Mouse (Mus musculus) liver, embryonic 13.5 days (tissue): ENCODE measurements around the gene Ncam1. TPM values are rescaled to one million over a fixed set of nuclear protein-coding genes. Genes with fewer than 3 reads are reported as not detected.

ENCODE experiments used
- ATAC-seq: fragments of 200-750 bp; cut with Nextera tagmentation; 2 replicates; pipeline ENCODE4 v1.8.0; 2017; ENCODE audit warnings: low read depth, mild to moderate bottlenecking, moderate number of reproducible peaks, moderate library complexity
- DNase-seq: peaks from one replicate; pipeline ENCODE4 v3.0.0; 2022
- H3K27ac ChIP-seq: fragments of 300-500 bp; sonication (generic); 2 replicates; pipeline ENCODE4 v1.5.1; 2015; ENCODE audit warnings: moderate library complexity, mild to moderate bottlenecking, inconsistent platforms
- H3K27me3 ChIP-seq: fragments of 300-500 bp; sonication (generic); 2 replicates; pipeline ENCODE4 v1.6.1; 2015; ENCODE audit warnings: mild to moderate bottlenecking, inconsistent platforms
- H3K36me3 ChIP-seq: fragments of 300-500 bp; sonication (generic); 2 replicates; pipeline ENCODE4 v1.6.1; 2015; ENCODE audit warnings: mild to moderate bottlenecking, inconsistent platforms
- H3K4me1 ChIP-seq: fragments of 300-500 bp; sonication (generic); replicated peaks from 2 replicates; pipeline ENCODE4 v1.6.1; 2015; ENCODE audit warnings: inconsistent platforms
- H3K4me2 ChIP-seq: fragments of 300-500 bp; sonication (generic); 2 replicates; pipeline ENCODE4 v1.6.1; 2015; ENCODE audit warnings: inconsistent platforms, mild to moderate bottlenecking, moderate library complexity
- H3K4me3 ChIP-seq: fragments of 300-500 bp; sonication (generic); replicated peaks from 2 replicates; pipeline ENCODE4 v1.5.1; 2015; ENCODE audit warnings: mild to moderate bottlenecking, inconsistent platforms
- H3K9ac ChIP-seq: fragments of 300-500 bp; sonication (generic); 2 replicates; pipeline ENCODE4 v1.6.1; 2015; ENCODE audit warnings: mild to moderate bottlenecking, inconsistent platforms
- H3K9me3 ChIP-seq: fragments of 300-500 bp; sonication (generic); replicated peaks from 2 replicates; pipeline ENCODE4 v1.6.1; 2016; ENCODE audit warnings: inconsistent platforms
- WGBS: fragments of 180-500 bp; shearing (Covaris S2); methylation state at CpG from one replicate; pipeline ENCODE4 v1.1.7; 2015; ENCODE audit not compliant: insufficient replicate concordance; 5-methylcytosine and 5-hydroxymethylcytosine counted together
- polyA plus RNA-seq: library from polyadenylated mRNA; unstranded; fragments of >200 nt; fragmentation: Nextera tagmentation; extraction: Ambion mirVana; gene quantifications from 2 replicates; pipeline ENCODE4 v1.2.1, GENCODE M21; 2015

Gene Ncam1
- polyA plus RNA-seq, 1 experiment from 2014 or later = 3.8 TPM

GRCm38 (mm10) chr9:49637955-49638354 is 160.8 kb downstream of the Ncam1 start:
- Histone ChIP-seq H3K27me3 (no peaks in the 10 kb centered on the region), H3K9ac (no peak overlapping the region), H3K36me3 (no peaks in the 10 kb centered on the region), H3K27ac (no peak overlapping the region), H3K9me3 (no peaks in the 10 kb centered on the region), H3K4me1 (no peaks in the 10 kb centered on the region), H3K4me3 (no peak overlapping the region), H3K4me2 (no peak overlapping the region)
- ATAC-seq = no peak
- no peak for DNase-seq

DNA sequence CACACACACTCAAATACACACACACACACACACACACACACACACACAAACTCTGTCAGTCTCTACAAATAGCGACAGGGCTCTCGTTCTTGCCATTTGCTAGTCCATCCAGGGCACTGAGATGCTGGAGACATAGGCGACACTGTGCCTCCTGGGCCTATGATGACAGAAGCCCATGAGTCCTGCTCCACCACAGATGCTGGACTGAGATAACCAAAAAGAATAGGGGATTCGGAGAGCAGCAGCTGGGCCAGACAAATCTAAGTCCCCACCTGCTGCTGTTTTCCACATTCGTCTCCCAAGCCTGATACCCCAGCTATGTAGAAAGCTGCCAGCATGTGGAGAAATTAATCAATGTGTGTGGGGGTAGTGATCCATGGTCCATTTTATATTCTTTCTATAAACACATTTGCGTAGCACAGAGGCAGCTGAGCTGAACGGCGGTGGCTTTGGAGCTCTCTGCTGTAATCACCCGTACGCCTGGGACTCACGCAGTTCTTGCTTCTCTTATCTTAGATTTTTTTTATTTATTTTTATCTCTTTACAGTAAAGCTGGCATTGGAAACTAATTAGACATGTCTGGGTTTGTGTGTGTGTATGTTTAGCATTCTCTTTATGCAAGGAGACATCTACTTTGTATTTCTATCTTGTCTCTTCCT is 162.9 kb downstream of the Ncam1 start:
- Histone ChIP-seq H3K9me3 (no peaks in the 10 kb centered on the region), H3K4me1 (no peaks in the 10 kb centered on the region), H3K36me3 (no peaks in the 10 kb centered on the region), H3K4me3 (no peak overlapping the region), H3K27me3 (no peaks in the 10 kb centered on the region), H3K9ac (no peak overlapping the region), H3K4me2 (no peak overlapping the region), H3K27ac (no peak overlapping the region)
- ATAC-seq = no peak
- WGBS = 67% methylated on average over 11 of the region's 11 CpGs
- no peak for DNase-seq

DNA sequence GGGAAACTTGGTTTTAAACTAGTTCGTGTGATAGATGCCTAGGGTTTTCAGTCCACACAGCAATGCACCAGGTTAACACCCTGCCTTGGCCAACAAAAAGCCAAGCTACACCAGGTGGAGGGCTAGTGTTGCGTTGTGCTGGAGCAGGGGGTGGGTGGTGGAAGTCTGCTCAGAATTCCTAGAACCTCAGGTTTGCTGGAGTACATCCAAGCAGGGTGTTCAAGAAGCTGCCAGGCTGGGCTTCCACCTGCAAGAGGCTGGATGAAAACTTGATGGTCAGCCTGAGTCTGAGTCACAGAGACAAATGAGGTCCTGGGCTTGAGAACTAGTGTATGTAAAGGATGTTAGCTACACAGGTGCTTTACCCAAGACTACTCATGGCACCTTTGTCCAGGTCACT is 166.1 kb downstream of the Ncam1 start:
- Histone ChIP-seq H3K4me2 (no peak overlapping the region), H3K27me3 (no peaks in the 10 kb centered on the region), H3K9me3 (no peaks in the 10 kb centered on the region), H3K9ac (no peak overlapping the region), H3K36me3 (no peaks in the 10 kb centered on the region), H3K4me3 (no peak overlapping the region), H3K4me1 (no peaks in the 10 kb centered on the region), H3K27ac (no peak overlapping the region)
- DNase-seq (no peak), ATAC-seq (no peak)
- 64% methylated on average over 2 of the region's 2 CpGs for whole genome bisulfite sequencing

- no peak overlapping the region for H3K27ac ChIP-seq
- H3K4me3 ChIP-seq = no peak overlapping the region
- H3K27me3 ChIP-seq = no peaks in the 10 kb centered on the region
- H3K9ac ChIP-seq = no peak overlapping the region
- no peaks in the 10 kb centered on the region for H3K36me3 ChIP-seq
- H3K4me2 ChIP-seq = no peak overlapping the region
- H3K9me3 ChIP-seq = no peaks in the 10 kb centered on the region
- no peaks in the 10 kb centered on the region for H3K4me1 ChIP-seq
- ATAC-seq (no peak), DNase-seq (no peak)
- 49% methylated on average over 2 of the region's 2 CpGs for WGBS
Measured at GRCm38 (mm10) chr9:49630336-49630735, 168.4 kb downstream of the Ncam1 start.

DNA sequence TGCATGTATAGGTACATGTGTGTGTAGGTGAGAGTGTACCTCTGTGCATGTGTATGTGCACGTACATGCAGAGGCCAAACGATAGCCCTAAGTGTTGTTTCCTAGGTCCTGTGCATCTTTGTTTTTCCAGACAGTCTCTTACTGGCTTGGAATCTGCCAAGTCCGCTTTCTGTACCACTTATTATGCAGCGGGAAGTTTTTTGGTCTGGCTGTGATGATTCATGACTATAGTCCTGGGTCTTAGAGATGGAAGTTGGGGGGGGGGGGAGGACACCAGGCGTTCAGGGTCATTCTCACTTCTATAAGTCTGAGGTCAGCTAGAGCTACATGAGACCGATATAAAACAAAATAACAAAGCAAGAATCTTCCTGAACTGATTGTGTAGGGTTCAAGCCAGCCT is 173.8 kb downstream of the Ncam1 start:
- 65% methylated on average over 6 of the region's 6 CpGs for WGBS
- Histone ChIP-seq H3K4me1 (no peaks in the 10 kb centered on the region), H3K4me2 (no peak overlapping the region), H3K27me3 (no peaks in the 10 kb centered on the region), H3K9ac (no peak overlapping the region), H3K27ac (no peak overlapping the region), H3K4me3 (no peak overlapping the region), H3K9me3 (no peaks in the 10 kb centered on the region), H3K36me3 (no peaks in the 10 kb centered on the region)
- no peak for ATAC-seq
- DNase-seq = no peak

- no peak for DNase-seq
- Histone ChIP-seq H3K4me3 (no peak overlapping the region), H3K27me3 (no peaks in the 10 kb centered on the region), H3K4me1 (no peaks in the 10 kb centered on the region), H3K36me3 (no peaks in the 10 kb centered on the region), H3K27ac (no peak overlapping the region), H3K4me2 (no peak overlapping the region), H3K9me3 (no peaks in the 10 kb centered on the region), H3K9ac (no peak overlapping the region)
- ATAC-seq = no peak
- 47% methylated on average over 3 of the region's 3 CpGs for WGBS
Measured at GRCm38 (mm10) chr9:49623934-49624505, 174.7 kb downstream of the Ncam1 start.

- 42% methylated on average over 9 of the region's 9 CpGs for WGBS
- H3K9ac ChIP-seq = no peak overlapping the region
- H3K4me2 ChIP-seq = no peak overlapping the region
- ATAC-seq (no peak), DNase-seq (no peak)
- no peaks in the 10 kb centered on the region for H3K4me1 ChIP-seq
- H3K4me3 ChIP-seq = no peak overlapping the region
- no peaks in the 10 kb centered on the region for H3K36me3 ChIP-seq
- H3K27me3 ChIP-seq = no peaks in the 10 kb centered on the region
- H3K27ac ChIP-seq = no peak overlapping the region
- no peaks in the 10 kb centered on the region for H3K9me3 ChIP-seq
Measured at GRCm38 (mm10) chr9:49622928-49623676, 175.6 kb downstream of the Ncam1 start.

DNA sequence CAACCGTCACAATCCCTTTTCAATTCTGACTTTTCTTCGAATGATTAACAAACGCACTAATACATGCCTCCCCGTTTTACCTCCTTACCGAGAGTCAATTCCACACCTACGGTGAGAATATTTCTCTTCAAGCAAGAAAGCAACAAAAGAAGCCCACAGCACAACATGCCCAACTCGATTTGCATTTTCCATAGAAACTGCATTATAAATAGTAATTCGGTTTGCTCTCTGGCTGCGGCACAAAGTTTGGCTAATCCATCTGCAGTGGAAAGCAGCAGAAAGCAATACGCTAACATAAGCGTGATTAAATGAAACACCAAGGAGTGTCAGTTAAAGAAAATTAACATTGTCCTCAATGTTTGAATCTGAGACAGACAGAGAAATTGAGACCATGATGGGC is 177.0 kb downstream of the Ncam1 start:
- no peak for DNase-seq
- 81% methylated on average over 11 of the region's 11 CpGs for WGBS
- H3K9ac ChIP-seq = no peak overlapping the region
- H3K27me3 ChIP-seq = no peaks in the 10 kb centered on the region
- no peak overlapping the region for H3K27ac ChIP-seq
- no peak overlapping the region for H3K4me2 ChIP-seq
- H3K4me1 ChIP-seq = no peaks in the 10 kb centered on the region
- no peaks in the 10 kb centered on the region for H3K9me3 ChIP-seq
- H3K36me3 ChIP-seq = no peaks in the 10 kb centered on the region
- no peak overlapping the region for H3K4me3 ChIP-seq
- no peak for ATAC-seq

- Histone ChIP-seq H3K36me3 (no peaks in the 10 kb centered on the region), H3K9me3 (no peaks in the 10 kb centered on the region), H3K4me1 (no peaks in the 10 kb centered on the region), H3K9ac (no peak overlapping the region), H3K4me2 (no peak overlapping the region), H3K4me3 (no peak overlapping the region), H3K27ac (no peak overlapping the region), H3K27me3 (no peaks in the 10 kb centered on the region)
- WGBS = 64% methylated on average over 9 of the region's 9 CpGs
- ATAC-seq (no peak), DNase-seq (no peak)
Measured at GRCm38 (mm10) chr9:49618699-49619392, 179.9 kb downstream of the Ncam1 start.

GRCm38 (mm10) chr9:49618266-49618665 is 180.5 kb downstream of the Ncam1 start:
- Histone ChIP-seq H3K36me3 (no peaks in the 10 kb centered on the region), H3K27ac (no peak overlapping the region), H3K9me3 (no peaks in the 10 kb centered on the region), H3K27me3 (no peaks in the 10 kb centered on the region), H3K4me2 (no peak overlapping the region), H3K9ac (no peak overlapping the region), H3K4me1 (no peaks in the 10 kb centered on the region), H3K4me3 (no peak overlapping the region)
- no peak for DNase-seq
- WGBS = 55% methylated on average over 2 of the region's 2 CpGs
- no peak for ATAC-seq

DNA sequence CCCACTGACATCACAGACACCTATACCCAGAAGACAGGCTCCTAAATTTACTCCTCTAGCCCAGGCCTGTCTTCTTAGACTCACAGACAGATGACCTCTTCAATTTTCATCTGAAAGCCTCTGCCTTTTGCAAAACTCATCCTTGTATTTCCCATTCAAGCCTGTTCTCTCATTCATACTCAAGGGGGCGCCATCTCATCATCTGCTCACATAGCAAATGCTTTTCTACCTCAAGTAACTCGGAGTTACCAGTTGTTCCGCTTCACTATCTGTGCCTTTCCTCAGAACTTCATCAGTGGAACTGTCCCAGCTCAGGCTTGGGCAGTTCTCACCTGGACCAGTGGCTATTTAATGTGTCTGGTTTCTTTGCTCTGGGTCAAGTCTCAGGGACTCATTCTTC is 181.5 kb downstream of the Ncam1 start:
- no peak for ATAC-seq
- no peaks in the 10 kb centered on the region for H3K27me3 ChIP-seq
- no peak for DNase-seq
- H3K4me3 ChIP-seq = no peak overlapping the region
- no peaks in the 10 kb centered on the region for H3K36me3 ChIP-seq
- WGBS = 16% methylated on average over 3 of the region's 3 CpGs
- H3K4me2 ChIP-seq = no peak overlapping the region
- H3K27ac ChIP-seq = no peak overlapping the region
- H3K4me1 ChIP-seq = no peaks in the 10 kb centered on the region
- H3K9ac ChIP-seq = no peak overlapping the region
- no peaks in the 10 kb centered on the region for H3K9me3 ChIP-seq
